Mouse (Mus musculus): ENCODE measurements around the gene Hivep2. TPM values are rescaled to one million over a fixed set of nuclear protein-coding genes. Genes with fewer than 3 reads are reported as not detected.

Hivep2 gene
- 100 to 1,000 TPM; 277 to 292 TPM for total RNA-seq (2021)

DNA sequence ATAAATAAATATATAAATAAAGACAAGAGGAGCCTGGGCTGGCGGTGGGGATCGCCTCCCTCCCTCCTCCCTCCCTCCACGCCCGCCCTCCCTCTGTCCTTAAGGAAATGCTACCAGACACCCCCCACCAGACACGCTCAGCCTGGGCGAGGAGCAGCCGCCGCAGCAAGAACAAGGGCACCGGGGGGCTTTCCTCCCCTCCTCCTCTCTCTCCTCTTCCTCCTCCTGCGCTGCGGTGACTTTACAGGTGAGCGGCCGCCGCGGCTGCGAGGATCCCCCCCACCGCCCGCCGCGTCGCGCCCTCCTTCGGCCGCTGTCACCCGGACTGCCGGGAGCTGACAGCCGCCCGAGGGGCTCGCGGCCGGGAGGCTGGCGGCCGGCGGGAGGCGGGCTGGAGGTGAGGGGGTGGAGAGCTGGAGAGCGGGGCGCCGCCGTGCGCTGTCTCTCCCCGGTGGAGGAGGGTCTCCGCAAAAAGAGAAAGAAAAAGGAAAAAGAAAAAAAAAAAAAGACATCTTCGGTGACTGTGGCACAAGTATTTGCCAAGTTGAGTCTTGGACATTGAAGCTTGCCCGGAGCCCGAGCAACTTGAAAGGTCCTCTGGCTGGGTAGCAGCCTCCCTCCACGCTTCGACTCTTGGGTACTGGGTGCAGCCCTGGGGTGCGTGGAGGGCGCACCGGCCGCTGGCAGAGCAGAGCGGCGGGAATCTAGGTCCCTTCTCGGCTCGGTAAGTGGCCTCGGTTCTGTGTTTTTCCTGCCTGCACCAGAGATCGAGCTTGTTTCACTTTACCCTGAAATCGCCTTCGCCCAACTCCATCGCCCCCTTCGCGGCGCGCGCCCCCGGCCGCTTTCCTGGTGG lies at the start of gene Hivep2:
Gene Hivep2 (plus strand): TSS at position 102 of the 856 bp plus-strand sequence.
- intact Hi-C loops (cut with DNase I), result loop anchor here (5.0 kb wide), 7 partner anchors 81 to 426 kb away; partner anchors contain the start of gene Aig1
- peak in 1 of 2 experiments; percentile 74 for DNase-seq (ENCODE audit: extremely low spot score in 1 of 2, low spot score in 2 of 2)

DNA sequence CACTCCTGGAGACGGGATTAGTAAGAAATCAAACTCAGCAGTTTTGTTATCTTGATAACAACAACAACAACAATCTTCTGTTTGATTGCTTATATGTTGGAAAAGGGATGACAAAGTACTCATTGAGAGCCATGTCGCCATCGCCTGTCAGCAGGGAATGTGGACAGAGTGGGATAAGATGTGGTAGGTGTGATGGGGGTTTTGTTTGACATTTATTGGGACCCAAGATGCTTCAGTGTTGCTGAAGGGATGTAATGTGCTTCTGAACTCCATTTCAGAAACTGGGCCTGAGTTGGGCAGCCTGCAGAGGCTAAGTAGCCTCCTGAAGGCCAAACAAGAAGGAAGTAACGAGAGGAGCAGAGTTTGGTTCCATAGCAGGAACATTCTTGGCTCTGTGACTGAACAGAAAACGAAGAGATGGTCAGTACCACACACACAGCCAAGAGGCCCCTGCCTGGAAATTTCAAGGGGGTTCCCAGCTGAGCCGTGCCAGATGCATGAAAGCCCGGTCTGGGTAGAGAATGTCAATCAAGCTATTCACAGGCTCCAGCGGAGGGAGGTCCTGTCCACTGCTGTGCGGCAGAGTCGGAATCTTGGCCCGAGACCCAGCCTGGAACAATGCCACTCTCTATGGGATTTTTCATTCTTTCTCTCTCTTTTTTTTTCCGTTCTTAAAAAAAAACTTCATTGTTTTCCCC lies 49.1 kb upstream of the Hivep2 start:
- intact Hi-C loops (cut with DNase I), result no loop called here

DNA sequence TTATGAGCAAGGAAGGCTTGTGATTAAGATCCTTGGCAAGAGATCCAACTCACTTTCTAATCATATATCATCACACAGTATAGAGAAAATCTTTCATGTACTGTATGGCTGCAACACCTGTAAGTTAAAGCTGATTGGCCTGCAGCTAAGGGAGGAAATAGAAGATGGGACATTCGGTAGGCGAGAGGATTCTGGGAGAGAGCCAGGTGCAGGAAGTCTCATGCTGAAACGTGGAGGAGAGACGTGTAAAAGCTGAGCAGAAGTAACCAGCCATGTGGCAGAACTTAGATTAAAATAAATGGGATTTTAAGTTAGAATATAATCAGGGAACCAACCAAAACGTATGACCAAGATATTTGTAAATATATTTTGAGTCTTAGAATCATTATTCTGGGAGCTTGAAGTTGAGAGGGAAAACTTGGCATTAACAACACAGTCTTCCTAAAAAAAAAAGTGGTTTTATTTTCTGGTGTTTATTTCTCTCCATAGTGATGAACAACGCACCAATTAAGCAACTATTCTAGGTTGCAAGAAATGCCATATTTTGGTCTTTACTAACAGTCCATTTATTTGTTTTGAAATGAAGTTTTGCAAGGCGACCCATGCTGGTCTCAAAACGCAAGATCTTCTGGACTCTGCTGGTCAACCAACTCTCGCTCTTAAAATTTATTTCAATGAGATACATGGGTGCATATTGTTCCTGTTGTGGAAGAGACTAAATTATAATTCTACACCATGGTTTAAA lies 44.1 kb upstream of the Hivep2 start:
- DNase-seq (ENCODE audit: extremely low spot score in 1 of 2, low spot score in 2 of 2), result peak; percentile 23 to 27
- intact Hi-C loops (cut with DNase I), result no loop called here

More for the DNA sequence above, 49.1 kb upstream of the Hivep2 start:
- peak; percentile 35 to 63 for DNase-seq (ENCODE audit: extremely low spot score in 1 of 2, low spot score in 2 of 2)

DNA sequence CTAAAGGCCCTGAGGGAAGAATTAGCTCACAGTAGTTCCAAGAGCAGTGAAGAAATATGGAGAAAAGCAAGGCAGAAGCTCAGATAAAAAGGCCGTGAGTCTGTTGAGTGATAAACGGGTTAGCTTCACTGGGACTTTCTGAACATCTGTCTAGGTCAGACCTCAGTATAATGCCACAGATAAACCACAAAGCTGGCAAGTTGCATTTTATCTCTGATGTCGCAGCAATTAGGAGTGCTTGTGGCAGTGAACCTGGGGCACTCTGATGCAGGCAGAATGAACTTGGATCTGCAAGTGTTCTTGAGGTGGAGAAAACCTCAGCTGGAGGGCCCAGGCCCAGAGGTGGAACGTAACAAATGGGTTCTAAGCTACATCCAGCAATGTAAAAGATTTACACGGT lies 36.6 kb upstream of the Hivep2 start:
- DNase-seq (ENCODE audit: extremely low spot score in 1 of 2, low spot score in 2 of 2), result no peak
- intact Hi-C loops (cut with DNase I), result no loop called here

DNA sequence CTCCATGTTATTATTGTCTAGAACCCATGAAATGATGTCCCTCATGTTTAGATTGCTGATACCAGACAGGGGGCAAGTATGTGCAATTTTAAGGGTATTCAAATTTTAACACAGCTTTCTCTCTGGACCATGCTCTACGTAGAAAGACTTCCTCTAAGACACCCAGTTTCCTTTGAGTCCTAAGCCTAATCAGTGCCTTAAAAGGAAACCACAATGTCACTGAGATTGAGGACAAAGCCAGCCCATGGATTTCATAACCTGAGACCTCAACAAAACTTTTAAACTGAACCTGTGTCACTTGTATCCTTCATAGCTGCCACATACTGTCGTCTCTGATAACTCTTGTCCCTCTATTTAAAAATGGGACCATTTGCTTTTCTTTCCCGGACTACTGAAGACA lies 33.7 kb upstream of the Hivep2 start:
- no peak for DNase-seq (ENCODE audit: extremely low spot score in 1 of 2, low spot score in 2 of 2)
- intact Hi-C loops (cut with DNase I), result no loop called here

DNA sequence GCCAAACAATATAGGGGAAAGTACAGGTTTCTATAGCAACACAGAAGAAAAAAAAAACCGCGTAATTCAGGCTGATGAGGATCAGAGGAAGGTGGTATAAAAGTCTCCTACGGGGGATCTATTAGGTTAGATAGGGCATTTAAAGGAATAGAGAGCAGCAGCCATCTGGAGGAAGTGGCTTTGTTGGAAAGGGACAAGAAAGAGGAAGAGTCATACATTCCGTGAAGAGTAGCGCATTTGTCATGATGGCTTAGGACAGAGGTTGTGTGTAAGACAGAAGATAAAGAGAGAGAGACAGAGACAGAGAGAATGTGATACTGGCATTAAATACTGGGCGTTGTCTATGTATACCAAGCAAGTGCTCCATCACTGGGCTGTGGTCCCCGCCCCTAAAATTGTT lies 32.6 kb upstream of the Hivep2 start:
- intact Hi-C loops (cut with DNase I), result no loop called here

DNA sequence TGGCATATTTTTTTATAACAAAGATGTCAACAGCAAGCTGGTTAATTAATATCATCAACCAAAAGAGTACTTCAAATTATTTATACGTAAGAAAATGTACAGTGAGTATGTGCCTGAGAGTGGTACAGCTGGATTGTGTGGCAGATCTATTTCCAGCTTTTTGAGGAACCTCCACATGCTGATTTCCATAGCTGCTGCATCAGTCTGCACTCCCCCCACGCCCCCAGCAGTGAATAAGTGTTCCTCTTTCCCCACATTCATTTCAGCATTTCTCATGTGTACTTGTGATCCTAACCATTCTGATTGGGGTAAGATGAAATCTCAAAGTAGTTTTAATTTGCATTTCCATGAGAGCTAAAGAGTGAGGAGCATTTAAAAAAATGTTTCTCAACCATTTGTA lies 30.2 kb upstream of the Hivep2 start:
- DNase-seq (ENCODE audit: extremely low spot score in 1 of 2, low spot score in 2 of 2), result no peak
- intact Hi-C loops (cut with DNase I), result no loop called here

More for the DNA sequence above, 32.6 kb upstream of the Hivep2 start:
- DNase-seq (ENCODE audit: extremely low spot score in 1 of 2, low spot score in 2 of 2), result no peak

DNA sequence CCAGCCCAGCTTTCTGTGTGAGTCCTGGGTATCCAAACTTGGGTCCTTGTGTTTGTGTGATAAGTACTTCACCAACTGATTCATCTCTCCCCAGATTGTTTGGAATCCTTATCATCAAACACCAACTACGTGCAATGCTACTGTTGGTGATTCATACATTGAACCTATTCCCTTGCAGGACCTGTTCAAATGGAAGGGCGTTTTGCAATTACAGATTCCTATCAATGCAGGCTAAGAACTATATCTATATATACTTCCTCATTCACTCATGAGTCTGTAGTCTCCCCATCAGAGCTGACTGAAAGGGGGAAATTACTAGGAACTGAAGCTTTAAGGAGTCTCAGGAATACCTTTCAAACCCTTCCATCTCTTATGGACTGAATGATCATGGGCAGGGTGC lies 24.5 kb upstream of the Hivep2 start:
- no peak for DNase-seq (ENCODE audit: extremely low spot score in 1 of 2, low spot score in 2 of 2)
- intact Hi-C loops (cut with DNase I), result no loop called here

DNA sequence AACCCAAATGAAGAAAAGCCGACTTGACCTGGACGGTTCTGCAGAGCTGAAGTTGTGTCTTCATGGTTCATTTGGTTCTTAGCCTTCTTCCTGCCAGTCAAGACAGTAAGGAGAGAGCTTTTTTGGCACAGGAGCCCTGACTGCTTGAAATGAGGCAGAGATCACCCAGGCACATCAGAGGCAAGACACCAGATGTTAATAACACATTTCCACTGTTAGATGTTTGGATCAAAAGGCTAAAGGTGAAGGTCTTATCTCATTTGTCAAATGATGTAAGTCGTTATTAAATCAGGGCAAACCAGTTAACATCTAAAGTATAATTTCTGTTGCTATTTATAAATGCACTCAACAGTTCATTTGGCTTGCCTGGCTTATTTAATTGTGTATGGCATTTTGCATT lies 22.2 kb upstream of the Hivep2 start:
- DNase-seq (ENCODE audit: extremely low spot score in 1 of 2, low spot score in 2 of 2), result no peak
- intact Hi-C loops (cut with DNase I), result no loop called here

DNA sequence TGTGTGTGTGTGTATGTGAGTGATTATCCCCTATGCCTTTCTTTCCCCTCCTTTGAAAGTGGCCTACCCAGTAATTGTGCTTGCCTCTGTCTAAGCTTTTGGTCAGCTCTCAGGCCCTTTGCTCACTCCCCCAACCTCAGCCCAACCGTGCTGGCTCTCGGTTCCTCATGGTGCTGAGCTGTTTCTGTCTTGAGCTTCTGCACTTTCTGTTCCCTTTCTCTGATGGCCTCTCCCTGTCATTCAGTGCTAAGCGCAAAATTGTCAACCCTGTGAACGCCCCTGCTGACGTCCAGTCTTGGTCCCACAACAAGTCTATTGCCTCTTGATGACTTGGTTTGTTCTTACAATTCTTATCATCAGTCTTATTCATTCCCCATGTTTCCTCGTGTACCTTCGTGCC lies 19.4 kb upstream of the Hivep2 start:
- intact Hi-C loops (cut with DNase I), result no loop called here
- peak in 1 of 2 experiments; percentile 16 for DNase-seq (ENCODE audit: extremely low spot score in 1 of 2, low spot score in 2 of 2)

DNA sequence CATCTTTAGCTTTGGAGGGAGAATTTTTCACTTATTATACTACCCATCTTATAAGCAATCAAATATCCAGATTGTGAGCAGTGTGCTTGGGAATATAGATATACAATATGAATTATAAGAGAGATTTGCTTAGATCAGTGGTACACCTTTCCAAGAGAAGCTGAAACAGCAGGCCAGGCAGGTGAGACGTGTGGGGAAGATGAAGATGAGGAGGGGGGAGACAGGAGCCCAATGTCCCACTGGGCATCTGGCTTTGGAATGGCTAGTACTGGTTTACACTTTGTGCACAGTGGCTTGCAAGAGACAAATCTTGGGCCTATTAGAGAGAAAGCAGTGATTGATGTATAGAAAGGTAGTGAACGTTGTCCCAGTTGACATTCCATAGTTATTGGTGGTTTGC lies 2.9 kb upstream of the Hivep2 start:
- intact Hi-C loops (cut with DNase I), result no loop called here
- no peak for DNase-seq (ENCODE audit: extremely low spot score in 1 of 2, low spot score in 2 of 2)

DNA sequence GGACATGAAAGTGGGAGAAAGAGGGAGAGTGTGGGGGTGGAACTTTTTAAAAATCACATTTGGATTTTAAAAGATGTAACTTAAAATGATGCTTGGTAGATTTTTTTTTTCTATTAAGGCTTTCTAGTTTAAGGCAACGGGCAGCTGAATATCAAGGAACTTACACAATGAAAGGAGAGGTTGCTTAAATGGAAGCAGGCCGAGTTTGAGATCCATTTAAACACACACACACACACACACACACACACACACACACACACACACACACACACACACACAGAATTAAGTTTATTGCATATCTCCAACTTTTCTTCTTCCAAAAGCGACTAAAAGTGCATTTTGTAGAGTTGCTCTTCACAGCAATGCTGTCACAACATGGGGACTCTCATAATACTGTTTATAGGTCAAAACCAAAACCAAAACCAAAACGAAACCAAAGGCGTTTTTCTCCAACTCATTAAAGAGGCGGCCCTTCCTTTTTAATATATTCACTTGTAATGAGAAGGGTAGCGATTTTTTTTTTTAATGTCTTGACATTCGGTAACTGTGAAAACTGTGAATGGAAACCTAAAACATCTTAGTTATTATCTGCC lies 1.9 kb upstream of the Hivep2 start:
- intact Hi-C loops (cut with DNase I), result no loop called here
- DNase-seq (ENCODE audit: extremely low spot score in 1 of 2, low spot score in 2 of 2), result no peak

DNA sequence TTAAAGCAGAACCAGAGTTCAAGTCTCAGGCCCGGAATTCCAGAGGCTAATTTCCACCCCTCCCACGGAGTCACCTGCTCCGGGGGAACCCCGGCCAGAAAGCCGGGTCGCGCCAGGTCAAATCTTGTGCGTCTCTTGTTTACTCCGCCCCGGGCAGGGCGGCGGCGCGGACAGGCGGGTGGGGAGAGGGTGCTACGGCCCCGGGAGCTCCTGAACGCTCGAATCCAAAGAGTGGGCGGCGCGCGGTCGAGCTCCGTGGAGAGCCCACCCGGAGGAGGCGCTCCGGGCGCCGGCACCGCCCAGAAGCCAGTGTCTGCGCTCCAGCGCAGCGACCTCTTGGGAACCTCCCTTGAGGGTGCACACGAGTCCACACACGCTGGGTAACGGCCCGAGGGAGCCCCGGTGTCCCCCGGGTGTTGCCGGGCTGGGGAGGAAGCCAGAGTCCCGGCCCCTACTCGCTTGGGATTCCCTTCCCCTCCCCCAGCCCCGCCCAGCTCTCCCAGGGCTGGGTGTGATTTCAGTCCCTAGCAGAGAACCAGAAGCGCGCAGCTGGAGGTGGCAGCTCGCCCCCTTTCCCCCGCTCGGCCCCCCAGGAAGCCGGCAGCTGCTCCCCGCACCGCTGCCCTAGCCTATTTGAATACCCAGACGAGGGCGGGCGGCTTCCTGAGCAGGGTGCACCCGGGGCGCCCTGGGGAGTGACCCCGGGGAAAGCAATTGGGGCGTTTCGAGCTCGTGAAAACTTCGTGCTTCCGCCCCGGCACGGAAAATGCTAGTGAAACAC lies 1.2 kb upstream of the Hivep2 start:
- intact Hi-C loops (cut with DNase I), result loop anchor here (5.0 kb wide), 7 partner anchors 83 to 428 kb away; partner anchors contain the start of gene Aig1
- peak; percentile 68 to 90 for DNase-seq (ENCODE audit: extremely low spot score in 1 of 2, low spot score in 2 of 2)

DNA sequence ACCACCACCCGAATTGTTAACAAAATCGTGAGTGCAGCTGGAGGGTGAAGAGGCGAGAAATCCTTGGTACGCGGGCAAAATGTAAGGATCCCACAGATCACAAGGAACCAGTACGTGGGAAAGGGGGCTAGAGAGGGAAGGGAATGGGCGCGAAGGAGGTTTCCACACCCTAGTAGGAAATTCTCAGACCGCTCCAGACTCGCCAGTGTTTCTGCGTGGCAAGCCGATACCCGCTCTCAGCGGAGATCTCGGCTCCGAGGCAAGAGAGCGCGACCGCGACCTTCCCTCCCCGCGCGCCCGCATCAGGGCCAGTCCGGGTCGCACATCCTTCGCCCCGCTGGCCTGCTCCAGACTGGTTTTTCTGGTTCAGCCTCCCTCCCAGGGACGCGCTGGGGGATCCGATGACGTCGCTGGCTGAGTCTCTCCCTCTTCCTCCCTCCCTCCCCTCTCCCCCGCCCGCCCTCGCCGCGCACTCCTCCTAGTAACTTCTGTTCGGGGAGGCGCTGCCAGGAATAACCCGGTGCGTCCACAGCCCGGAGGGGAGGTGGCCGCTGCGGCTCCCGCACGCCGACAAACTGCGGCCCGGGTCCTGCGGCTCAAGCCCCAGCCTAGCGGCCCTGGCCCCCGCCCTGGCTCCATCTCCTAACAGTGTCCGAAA lies 430 bp upstream of the Hivep2 start:
- peak; percentile 85 to 94 for DNase-seq (ENCODE audit: extremely low spot score in 1 of 2, low spot score in 2 of 2)
- intact Hi-C loops (cut with DNase I), result loop anchor here (5.0 kb wide), 7 partner anchors 82 to 427 kb away; partner anchors contain the start of gene Aig1

DNA sequence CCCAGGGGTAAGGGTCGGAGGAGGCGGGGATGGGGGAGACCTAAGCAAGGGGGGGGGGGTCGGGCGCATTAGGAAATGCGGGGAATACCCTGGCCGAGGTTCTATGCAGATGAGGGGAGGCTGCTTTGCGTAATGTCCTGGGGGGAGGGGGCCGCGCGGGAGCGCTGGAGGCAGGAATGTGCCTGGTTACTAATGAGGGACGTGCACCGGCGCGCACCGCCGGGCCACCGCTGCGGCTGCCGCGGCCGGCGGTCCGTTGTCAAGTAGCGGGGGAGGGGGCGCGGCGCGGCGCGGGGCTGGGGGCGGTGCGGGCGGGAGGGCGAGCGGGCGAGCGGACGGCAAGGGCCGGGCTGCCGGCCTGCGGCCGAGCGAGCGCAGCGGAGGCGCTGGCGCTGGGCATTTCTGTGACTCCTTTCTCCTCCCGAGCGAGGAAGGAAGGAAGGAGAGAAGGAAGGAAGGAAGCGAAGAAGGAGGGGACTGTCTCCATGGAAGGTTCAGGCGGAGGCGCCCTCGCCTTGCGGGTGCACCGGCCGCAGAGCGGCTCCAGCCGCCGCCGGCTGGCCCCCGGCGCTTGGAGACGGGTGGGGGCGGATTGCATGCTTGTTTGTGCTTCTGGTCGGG lies 1.1 kb downstream of the Hivep2 start:
- DNase-seq (ENCODE audit: extremely low spot score in 1 of 2, low spot score in 2 of 2), result peak; percentile 59 to 89
- intact Hi-C loops (cut with DNase I), result loop anchor here (5.0 kb wide), 7 partner anchors 80 to 425 kb away; partner anchors contain the start of gene Aig1

DNA sequence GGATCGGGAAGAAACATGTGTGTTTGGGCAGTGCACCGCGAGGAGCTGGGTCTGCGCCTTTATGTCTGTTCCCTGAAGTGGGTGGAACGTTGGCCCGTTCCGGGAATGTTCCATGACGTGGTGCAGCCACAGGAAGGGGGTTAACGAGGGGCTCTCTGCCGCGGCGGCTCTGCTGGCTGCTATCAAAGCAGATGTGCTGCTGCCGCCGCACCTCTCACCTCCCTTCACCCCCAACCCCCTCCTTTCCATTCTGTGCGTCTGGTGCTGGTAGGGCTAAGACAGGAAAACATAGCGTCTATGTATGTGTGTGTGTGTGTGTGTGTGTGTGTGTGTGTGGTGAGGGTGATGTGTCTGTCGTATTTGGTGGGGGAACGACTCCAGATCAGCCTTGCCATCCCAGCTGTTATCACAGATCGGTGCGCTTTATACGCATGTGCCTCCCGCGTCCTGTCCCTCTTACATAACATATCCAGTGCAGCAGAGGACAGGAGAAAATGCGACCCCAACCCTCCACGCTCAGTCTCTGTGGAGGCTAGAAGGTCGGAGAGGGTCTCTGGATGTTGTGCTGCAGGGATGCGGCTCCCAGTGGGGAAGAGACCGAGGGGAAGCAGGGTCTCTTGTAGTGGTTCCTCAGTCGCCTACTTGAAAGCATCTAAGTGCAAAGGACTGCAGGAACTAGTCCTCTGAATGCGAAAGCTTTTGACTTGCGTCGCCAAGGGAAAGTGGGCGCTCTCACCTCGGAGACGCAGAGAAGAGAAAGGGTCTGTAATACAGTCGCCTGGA lies 1.8 kb downstream of the Hivep2 start:
- intact Hi-C loops (cut with DNase I), result loop anchor here (5.0 kb wide), 7 partner anchors 80 to 425 kb away; partner anchors contain the start of gene Aig1
- DNase-seq (ENCODE audit: extremely low spot score in 1 of 2, low spot score in 2 of 2), result peak; percentile 75 to 91
